Mouse (Mus musculus): ENCODE measurements around the gene Henmt1. TPM values are rescaled to one million over a fixed set of nuclear protein-coding genes. Genes with fewer than 3 reads are reported as not detected.

Henmt1 gene
- total RNA-seq, 2 experiments from 2014 or later = 3.6 to 4.1 TPM

DNA sequence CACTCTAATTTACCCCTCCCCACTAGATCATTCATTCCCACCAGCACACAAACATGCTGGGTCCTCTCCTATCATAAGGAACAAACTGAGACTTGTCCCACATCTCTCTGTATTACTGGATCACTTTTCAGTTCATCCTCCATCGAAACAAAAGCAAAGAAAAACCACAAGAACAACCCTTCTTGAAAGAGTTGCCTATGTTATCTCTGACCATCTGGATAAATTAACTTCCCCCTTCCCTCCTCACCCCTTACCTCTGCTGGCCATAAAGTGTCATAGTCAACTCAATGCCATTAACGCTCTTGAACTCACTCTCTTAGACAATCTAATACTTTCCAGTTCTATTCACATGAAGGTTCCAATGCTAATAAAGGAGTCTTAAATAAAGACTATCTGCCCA, 54.8 kb downstream of the Henmt1 start:
- no peak for DNase-seq (ENCODE audit: extremely low spot score in 1 of 2, low spot score in 1 of 2)

DNA sequence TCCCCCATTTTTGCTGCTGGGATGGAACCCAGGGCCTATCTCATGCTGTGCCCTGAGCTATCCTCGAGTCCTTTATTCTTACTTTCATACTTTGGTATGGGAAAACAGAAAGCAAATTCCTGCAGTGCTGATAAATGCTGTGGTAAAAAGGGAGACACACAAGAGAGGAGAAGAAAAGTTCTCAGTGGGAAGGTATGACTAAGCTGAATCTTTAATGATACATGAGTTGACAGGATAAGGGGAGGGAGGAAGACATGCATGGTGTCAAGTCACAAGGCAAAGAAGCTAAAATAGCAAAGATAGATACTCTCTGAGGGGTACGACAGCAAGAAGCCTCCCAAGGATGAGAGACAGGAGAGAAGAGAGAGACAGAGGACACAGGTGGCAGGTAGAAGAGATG, 55.7 kb downstream of the Henmt1 start:
- no peak for DNase-seq (ENCODE audit: extremely low spot score in 1 of 2, low spot score in 1 of 2)

DNA sequence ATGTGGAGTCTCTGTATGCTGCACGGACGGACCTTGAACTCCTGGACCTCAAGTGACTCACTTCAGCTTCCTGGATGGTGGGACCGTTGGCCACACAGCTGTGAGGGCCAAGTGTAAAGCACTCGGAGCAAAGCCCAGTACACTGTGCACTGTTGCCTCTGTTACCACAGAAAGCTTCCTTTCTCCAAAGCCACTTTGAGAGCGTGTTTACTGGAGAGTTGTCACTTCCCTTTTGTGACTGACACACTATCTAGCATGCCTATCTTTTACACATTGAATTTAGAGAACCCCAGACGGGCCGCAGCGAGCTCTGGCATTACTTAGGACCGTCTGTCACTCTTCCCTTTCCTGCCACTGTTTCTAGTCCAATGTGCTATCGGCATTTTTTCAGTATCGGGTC, 57.6 kb downstream of the Henmt1 start:
- no peak for DNase-seq (ENCODE audit: extremely low spot score in 1 of 2, low spot score in 1 of 2)

DNA sequence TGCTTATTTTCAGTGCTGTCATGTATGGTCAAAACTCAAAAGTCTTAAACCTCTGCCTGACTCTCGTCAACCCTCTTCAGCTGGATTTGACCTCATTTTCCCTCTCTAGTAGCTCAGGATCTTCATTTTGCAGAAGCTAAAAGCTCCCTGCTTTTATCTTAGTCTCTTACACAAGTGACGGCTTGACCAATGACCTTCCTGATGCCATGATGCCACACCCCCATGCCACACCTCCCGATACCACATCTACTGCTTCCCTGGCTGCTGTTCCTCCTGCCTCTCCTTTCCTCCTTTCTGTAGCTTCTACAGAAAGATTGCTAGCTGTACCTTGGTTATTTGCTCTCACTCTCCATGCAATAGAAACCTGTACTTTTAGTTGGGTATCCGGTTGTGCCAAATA, 58.1 kb downstream of the Henmt1 start:
- DNase-seq (ENCODE audit: extremely low spot score in 1 of 2, low spot score in 1 of 2) = no peak

GRCm38 (mm10) chr3:108999173-108999572, 59.5 kb downstream of the Henmt1 start:
- DNase-seq (ENCODE audit: extremely low spot score in 1 of 2, low spot score in 1 of 2) = no peak

DNA sequence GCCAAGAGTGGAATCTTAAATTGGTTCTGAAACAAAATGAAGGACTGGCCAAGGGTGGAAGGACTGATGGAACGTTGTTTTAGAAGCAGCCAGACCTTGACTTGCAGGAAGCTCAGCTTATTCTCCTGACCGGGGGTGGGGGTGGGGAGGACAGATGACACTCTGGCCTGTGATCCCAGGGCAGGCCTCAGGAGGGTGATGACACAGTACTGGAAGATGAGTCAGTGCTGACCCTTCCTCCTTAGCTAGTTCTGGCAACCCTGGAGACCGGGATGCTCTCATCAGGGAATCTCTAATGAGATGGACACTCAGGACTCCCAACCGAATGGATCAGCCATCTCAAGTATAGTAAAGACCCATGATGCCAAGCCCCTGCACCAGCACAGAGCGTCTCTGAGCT, 66.1 kb downstream of the Henmt1 start:
- no peak for DNase-seq (ENCODE audit: extremely low spot score in 1 of 2, low spot score in 1 of 2)

- no peak for DNase-seq (ENCODE audit: extremely low spot score in 1 of 2, low spot score in 1 of 2)
Measured at GRCm38 (mm10) chr3:109008180-109008579, 68.5 kb downstream of the Henmt1 start.

Other genes with a start within 250 kb of the Henmt1 start
- gene Gpsm2, start 217.6 kb upstream of the Henmt1 start, total RNA-seq (2021) = 10 to 100 TPM; 17.8 to 17.9 TPM
- gene Aknad1, start 200.2 kb upstream of the Henmt1 start, total RNA-seq (2021) = not detected
- 10 to 100 TPM; 24.3 to 26.4 TPM for gene Stxbp3, start 99.3 kb upstream of the Henmt1 start, total RNA-seq (2021)
- under 1 TPM in 1 of 2 experiments, not detected in 1; 0.23 TPM for gene Fndc7, start 49.9 kb upstream of the Henmt1 start, total RNA-seq (2021)
- gene Prpf38b, start 28.1 kb upstream of the Henmt1 start, total RNA-seq (2021) = 10 to 100 TPM; 36.4 to 50.8 TPM
- not detected for gene Gm9857, start 572 bp downstream of the Henmt1 start, total RNA-seq (2021)
- 10 to 100 TPM; 28.7 to 29.2 TPM for gene Fam102b, start 87.7 kb downstream of the Henmt1 start, total RNA-seq (2021)
- gene Slc25a54, start 140.6 kb downstream of the Henmt1 start, total RNA-seq (2021) = not detected
- 1 to 10 TPM; 2.6 to 3.4 TPM for gene Slc25a24, start 183.3 kb downstream of the Henmt1 start, total RNA-seq (2021)

All from layer of hippocampus, postnatal 25 days (tissue).